Mouse (Mus musculus): Measurements from ENCODE around the gene Lhx1.

Lhx1 gene

DNA sequence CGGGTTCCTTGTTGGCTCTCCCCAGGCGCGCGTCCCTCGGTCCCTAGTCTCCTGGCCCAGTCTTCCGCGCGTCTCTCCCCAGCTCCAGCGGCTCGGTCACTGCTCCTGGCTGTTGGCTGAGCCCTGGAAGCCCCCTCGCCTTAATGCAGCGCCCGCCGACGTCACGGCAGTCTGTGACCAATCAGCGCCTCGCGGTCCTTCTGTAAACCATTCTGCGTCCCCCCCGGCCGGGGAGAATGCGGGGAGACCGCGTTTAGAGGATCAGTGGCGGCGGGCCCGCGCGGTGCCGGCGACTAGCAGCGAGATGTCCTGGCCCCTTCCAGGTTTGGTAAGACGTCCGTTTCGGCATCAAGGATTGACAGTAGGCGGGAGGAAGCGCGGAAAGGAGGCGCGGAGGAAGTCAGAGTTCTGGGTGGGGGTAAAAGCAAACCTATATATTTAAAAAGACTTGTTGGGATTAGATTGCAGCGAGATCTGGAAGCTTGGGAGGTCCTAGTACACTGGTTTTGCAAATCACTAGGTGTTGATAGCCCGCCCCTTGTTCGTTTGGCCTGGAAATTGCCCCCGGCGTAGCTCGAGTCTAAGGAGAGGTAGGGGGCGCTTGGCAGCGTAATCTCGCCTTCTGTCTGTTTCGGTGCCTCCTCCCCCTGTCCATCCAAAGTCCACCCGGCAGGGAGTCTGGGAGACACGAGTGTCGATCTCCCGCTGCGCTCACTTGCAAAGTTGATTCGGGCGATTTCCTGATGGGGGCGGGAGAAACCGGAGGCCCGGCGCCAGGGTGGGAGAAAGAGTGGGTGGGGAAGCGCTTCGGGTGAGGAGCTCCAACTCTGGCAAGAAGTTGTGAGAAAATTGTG is at the start of gene Lhx1:
Lhx1 (minus strand) TSS at position 115 of the 854 bp plus-strand sequence.
- DNase-seq (ENCODE audit: low read depth), result no peak

DNA sequence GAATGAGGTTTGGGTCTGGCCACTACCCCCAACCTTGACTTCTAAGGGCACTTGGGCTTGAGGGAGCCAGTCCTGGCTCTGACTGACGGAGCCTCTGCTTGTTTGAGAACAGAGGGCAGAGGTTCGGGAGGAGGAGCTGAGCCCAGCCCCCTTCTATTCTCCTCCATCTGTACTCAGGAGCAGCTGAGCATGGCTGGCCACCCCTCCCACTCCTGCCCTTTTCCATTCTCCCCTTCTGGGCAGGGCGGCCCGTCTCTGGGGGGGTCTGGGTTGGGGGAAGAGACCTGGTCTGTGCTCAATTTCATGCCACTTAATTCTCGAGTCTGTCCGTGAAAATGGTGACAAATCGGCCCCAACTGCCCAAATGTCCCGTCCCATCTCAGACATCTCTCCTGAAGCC is 49.5 kb upstream of the Lhx1 start:
- DNase-seq (ENCODE audit: low read depth), result no peak

DNA sequence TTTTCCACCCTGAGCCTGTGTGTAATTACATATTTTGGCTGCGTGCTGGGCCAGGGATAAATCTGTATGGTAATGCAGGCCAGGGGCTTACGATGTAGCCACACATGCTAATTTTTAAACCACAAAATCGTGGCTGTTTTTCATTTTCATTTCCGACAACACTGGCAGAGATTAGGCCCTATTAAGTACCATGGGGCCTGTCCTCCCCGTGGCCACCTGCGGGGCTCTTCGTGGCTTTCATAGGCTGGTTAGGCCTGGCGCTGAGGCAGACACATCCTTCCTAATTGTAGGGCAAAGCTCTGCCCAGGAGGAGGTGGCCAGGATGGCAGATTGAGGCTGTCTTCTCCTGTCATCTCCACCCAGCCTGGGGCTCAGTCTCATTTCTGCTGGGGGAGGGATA is 48.3 kb upstream of the Lhx1 start:
- DNase-seq (ENCODE audit: low read depth), result no peak

DNA sequence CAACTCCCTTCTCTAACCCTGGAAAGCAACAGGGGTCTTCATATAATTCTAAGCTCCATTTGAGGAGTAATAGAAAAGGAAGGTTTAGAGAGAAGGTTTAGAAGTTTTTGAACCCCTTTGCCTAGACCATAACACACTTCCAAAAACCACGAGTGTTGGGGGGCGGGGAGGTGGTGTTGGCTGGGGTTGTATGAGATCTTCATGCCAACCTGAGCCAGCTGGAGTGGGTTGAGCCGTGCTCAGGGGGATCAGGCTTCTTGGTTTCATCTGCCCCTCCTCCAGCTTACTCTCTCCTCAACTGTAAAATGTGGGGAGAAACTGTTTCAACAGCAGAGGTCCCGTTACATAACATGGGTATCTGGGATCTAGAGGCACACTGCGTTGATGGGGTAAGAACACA is 45.5 kb upstream of the Lhx1 start:
- no peak for DNase-seq (ENCODE audit: low read depth)

DNA sequence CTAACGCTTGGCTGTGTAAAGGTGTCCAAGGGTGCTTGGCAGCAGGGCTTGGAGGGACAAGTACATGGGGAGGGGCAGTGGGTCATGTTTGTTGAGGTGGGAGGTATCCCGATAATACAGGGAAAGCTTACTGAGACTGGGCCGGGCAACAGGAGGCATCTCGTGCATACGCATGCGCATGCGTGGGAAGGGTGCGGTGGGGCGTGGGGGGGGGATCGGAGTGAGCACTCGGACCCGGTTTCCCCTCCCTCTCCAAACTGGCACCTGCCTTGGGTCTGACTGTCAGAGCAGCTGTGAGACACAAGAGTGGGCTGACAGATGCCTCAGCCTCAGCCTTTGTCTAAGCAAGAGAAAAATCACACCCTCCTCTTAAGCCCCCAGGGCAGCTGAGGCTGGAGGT is 45.1 kb upstream of the Lhx1 start:
- no peak for DNase-seq (ENCODE audit: low read depth)

DNA sequence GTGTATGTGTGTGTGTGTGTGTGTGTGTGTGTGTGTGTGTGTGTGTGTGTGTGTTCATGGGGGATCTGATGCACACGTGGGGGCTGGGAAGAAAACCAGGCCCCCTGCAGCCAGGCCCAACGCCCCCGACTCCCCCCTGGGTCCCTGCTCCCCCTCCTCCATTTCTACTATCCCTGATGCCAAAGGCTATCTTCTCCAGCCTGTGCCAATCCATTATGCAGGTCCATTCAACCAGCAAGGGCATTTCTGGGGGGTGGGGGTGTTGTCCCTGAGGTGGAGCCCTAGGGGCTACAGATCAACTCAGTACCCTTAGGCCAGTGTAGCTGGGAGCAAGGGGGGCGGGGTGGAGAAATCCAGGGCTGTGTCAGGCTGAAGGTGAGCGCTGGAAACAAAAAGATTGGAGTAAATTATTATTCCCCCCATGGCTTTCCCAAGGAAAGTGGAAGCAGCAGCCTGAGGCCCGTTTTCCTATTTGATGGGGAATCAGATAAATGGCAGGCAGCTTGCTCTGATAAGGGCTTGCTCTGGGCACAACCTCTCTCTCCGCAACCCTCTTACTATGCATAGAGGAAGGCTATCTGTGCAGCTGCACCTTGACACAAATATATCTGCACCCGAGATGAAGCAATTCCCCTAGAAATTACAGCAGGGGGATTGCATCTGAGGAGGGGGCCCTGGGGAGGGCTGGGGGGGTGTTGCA is 43.9 kb upstream of the Lhx1 start:
- DNase-seq (ENCODE audit: low read depth), result no peak

DNA sequence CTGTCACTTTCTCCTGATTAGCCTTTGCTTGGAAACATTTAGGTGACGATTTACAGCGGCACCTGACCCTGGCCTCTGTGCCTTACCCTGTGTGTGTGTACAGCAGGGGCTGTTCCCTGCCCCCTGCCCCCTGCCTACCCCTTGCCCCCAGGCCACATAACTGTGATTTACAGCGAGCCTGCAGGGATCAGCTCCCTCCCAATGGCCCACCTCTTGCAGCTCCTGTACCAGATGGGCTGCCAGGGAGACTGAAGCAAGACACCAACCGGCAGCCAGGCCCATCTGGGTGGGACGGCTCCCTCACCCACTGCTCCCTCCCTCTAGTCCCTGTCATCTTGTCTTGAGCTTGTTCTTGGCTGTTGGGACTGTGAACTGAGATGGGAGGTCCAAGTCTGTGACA is 43.1 kb upstream of the Lhx1 start:
- no peak for DNase-seq (ENCODE audit: low read depth)

DNA sequence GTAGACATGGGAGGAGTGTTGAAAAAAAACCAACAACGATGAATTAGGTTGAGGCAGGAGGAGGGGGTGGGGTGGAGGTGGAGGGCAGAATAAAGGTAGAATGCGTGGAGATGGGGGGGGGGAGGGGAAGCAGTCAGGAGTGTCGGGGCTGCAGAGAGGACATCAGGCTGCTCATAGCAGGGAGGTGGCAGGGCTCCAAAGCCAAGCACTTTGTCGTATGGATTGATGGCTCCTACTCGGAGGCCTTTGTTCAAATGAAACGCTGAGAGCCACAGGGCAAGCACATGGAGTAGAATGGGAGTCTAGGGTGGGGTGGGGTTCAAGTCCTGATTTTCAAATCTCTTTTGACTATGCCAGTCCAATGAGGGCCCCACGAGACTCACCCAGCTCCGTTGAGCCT is 41.4 kb upstream of the Lhx1 start:
- no peak for DNase-seq (ENCODE audit: low read depth)

DNA sequence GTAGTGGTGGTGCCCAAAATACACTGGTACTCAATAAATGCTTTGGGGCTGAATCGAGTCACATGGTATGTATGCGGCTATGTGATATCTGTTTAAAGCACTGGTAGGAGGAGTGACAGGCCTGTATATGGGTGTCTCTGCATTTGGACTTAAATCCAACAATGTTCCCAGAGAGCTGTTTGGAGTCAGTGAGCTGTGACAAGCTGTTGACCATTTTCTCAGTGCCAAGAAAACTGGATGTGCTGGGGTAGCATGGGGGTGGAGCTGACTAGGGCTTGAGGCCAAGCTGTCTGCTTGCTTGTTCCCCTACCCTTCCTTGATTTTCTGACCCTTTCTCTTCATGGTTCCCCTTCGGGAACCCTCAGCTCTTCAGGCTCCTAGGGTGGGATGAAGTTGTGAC is 39.9 kb upstream of the Lhx1 start:
- no peak for DNase-seq (ENCODE audit: low read depth)

DNA sequence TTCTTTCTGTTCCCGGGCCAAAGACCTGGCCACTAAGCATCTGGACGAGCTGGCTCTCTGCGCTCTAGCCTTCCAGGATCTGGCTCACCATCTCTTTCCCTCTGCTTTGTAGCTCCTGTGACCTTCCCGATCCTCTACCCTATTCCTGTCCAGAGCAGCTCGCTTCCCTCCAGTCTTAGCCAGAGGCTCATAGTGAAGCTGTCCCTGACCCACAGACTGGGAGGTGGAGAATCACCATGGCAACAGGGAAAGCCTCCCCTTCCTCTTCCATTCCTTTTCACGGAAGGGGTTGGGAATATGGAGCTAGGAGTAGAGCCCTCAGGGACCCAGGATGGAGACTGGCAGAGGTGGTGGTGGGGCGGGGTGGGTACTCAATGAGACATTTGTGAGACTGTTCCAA is 38.0 kb upstream of the Lhx1 start:
- DNase-seq (ENCODE audit: low read depth), result no peak

DNA sequence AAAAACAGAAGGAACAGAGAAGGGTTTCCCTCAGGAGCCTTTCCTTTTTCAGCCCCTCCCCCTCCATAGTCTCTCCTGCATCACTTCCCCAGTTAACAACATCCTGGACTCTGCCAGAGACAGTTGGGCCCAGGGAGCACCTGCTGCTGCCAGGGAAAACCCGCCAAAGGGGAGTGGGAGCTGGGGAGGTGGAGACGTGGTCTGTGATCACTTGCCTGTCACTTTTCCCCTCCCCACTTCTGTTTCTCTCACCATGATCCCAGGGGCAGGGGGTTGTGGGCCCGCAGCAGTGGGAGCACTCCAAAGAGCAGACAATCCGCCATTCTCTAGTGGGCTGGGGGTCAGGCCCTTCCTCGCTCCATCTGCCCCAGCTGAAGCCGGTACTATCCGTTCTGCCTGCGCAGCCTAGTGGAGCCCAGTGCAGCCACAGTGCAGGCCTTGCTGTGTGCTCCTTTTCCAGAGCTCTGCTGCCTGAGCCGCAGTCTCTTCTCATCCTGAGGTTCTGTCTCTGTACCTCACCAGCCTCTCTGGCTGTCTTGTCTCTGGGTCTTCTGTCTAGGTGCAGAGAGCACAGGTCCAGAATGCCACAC is 37.5 kb upstream of the Lhx1 start:
- no peak for DNase-seq (ENCODE audit: low read depth)

DNA sequence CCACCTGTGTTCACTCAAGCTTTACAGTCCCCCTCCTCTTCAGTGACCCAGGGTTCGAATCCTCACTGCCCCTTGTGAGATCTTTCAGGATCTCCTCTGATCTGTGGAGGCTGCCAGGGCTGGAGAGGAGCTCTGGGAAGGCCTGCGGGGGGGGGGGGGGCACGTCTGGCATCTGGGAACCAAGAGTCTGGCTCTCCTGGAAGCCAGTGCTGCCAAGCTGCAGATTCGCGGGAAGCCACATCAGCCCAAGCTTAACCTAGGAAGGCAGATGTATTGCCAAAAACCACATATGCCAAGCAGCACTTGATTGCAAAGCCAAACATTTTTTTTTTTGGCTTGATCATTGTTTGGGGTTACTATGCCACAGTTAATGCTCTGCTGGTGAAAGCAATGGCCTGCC is 36.2 kb upstream of the Lhx1 start:
- no peak for DNase-seq (ENCODE audit: low read depth)

DNA sequence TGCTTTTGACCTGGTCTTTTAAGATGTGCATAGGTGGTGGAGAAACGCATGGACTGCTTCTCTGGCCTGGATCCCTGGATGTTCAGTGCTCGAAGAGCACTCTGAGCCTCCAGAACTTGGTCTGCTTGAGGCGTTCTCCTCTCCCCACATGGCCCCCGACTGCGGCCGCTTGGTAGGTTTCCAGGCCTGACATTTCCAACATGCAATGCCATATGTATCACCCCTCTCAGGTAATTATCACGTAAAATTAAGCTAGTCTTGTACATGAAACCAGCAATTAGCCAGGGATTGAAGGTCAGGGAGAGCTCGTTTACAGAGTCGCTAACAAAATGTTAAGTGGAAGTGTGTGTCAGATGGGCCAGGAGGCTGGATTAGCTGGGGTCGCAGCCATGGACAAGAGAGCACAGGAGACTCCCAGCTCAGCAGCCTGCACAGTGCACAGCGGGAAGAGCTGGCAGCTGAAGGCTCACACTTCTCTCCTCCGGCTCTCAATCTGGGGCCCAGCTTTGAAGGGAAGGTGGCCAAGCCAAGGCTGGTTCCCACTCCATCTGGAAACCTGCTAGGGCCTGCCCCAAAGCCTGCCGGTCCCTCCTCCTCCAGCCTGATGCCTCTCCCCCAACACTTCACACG is 28.6 kb upstream of the Lhx1 start:
- DNase-seq (ENCODE audit: low read depth), result no peak

DNA sequence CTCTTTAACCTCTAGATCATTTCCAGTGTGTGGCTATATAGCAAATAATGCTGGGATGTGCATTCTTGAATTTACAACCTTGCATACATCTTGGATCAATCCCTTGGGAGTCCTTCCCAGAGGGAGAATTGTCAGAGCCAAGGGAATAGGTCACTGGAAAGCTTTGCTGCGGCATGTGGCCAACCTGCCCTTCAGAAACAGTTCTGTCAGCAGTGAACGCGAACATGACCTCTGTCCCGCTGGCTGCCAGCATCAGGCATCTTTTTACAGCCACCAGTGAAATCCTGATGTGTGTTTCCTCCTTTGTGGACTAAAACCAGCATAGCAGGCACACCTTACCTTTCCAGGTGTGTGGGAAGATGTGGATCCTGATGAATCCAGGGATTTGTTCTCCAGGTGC is 26.0 kb upstream of the Lhx1 start:
- no peak for DNase-seq (ENCODE audit: low read depth)

DNA sequence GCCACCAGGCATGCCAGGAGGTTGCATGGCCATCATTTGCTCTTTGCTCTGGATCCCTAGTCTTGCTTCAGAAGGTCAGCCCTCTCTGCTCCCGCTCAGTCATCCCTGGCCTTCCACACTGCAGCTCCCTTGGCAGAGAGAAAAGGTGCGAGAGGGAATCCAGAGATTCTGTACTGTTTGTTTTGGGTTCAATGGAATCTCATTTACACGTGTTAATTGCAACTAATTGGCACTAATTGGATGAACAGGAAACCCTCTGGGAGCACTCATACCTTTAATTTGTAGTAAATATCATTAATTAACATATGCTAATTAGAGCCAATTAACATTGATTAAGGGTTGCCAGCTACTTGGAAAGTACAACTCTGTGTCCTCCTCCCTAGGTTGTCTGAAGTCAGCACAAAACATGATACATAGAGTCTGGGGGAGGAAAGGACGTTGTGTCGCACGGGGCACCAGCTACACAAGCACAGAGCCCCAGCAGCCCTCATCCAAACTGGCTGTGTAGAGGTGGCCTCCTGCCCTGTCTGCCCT is 24.0 kb upstream of the Lhx1 start:
- no peak for DNase-seq (ENCODE audit: low read depth)

DNA sequence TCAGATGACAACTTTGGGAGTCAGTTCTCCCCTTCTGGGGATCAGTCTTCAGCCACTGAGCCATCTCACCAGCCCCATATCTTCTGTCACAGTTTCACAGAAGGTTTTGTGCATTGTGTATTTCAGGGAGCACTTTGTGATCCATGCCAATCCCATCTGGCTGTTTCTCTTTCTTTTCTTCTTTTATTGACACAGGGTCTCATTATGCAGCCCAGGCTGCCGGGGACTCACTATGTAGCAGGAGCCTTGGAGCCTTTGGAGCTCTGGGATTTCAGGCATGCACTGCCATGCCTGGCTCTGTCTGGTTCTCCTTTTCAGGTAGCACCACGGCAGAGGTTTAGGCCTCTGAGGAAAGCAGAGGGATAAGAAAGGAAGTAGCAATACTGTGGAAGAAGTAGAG is 23.0 kb upstream of the Lhx1 start:
- DNase-seq (ENCODE audit: low read depth), result no peak

DNA sequence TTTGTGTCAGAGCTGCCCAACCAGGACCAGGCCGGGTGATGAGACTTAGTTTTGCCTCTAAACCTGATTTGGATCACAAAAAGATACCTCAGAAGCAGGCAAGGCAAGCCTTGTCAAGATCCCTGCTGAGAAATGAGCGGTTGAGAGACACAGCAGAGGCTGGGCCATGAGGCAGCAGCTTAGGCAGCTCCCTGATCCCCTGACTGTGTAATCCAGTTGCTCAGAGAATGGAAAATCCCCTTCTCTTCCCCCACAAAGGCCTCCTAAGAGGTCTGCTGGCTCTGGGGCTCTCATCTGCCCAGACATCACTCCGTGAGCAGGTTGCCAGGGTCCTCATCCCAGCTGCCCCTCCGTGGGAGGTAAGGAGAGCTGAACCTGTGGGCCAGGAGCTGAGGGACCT is 14.6 kb upstream of the Lhx1 start:
- no peak for DNase-seq (ENCODE audit: low read depth)

DNA sequence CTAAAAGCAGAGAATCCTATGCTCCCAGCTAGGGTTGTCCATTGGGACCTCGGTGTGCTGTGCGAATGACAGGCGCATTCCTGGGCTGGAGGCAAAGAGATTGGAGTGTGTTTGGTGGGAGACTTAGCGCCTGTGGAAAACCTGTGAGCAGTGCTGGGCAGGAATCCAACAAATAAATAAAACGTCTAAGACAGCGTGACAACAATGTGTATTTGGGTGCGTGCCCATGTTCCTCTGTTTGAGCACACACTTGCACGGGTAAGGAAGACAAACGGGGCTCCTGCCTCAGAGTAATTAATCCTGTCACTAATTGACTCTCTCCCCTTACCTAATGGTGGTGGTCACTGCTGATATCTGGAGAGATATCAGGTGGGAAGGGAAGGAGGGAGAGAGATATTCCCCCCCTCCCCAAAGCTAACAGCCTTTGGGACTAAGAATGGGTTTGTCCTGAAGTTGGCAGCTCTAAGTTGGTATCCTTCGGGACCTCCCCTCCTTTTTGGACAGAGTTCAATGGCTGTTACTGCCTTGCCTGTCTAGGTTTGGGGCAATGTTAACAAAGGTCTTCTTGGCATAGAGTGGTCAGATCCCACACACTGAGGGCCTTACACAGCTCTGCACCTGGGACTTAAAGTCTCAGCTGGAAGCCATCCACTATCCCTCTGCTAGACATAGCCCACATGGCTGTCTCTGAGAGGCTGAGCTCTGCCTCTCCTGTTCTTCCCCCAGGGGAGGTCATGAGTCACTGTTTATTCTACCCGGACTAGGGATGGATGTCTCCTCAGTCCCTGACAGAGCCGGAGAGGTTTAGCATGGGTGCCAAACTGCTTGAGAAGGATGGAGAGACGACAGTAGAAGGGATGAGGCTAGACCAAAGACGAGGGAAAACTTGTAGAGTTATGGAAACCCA is 4.7 kb upstream of the Lhx1 start:
- DNase-seq (ENCODE audit: low read depth), result no peak

DNA sequence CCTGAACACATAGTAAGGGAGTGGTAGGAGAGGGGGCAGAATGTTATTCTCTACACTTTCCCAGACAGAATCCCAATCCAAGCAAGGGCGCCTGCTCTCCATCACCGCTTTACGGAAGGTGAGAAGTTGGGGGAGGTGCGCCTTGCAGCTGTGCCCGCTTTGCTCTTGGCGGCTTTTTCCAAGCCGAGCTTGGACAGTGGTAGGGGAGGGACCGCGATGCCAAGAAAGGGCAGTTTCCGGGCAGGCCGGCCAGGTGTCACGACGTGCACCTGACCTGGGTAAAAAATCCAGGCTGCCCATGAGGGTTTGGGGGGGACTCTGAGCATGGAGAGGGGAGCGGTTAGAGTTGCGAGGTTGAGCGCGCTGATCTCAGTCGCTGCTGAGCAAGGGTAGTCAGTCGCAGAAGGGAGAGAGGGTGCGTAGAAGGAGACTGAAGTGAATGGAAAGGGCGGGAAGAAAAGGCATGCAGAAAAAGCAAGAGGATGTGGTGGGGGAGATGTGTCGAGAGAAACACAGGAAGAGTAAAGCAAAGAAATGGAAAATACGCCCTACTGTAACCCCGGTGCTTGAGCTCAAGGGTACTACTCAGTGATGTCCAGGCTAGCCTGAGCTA is 3.9 kb upstream of the Lhx1 start:
- DNase-seq (ENCODE audit: low read depth), result no peak

DNA sequence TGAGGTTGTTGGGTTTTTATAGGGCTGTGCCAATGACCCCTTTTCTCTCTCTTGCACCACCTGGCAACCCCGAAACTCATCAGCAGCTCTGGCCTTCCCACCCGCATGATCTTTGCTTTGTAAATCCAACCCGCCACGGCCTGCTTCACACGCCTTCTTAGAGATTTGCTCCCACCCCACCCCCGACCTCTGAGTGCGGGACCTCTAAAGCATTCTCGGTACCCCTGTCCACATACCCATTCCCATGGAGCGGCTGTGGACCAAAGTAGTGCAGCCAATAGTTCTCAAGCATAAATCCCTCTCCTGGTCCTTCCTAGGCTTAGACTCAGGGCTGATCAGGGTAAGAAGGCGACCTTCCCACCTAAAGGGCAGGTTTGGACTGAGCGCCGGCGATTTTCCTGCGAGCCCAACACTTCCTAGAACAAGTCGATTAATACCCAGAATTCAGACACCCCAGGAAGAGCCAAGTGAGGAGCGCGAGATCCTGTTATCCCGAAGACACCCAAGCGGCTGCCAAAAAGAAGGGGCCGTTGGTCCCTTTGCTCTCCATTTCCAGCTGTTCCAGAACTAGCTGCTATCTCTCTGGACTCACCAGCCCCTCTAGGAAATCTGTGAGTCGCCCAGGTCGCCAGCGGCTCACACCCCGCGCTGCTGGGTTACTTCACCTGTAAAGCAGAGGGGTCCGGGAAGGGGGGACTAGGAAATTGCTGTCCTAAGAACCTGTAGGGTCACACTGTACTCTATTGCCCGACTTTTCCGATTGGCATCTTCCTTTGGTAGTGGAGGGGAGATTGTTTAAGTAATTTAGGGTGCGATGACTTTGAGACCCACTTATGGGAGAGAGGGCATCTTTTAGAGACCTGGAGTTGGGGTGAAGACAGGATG is 1.9 kb upstream of the Lhx1 start:
- no peak for DNase-seq (ENCODE audit: low read depth)

Data from c-Kit-positive CD71-negative TER-119-negative erythroid progenitor cells, embryonic 14.5 days (primary cell).